Mouse (Mus musculus): ENCODE results near the gene Ebpl. TPM values are rescaled to one million over a fixed set of nuclear protein-coding genes. Genes with fewer than 3 reads are reported as not detected.

The Ebpl gene
- polyA plus RNA-seq (2014; fragmentation: Nextera tagmentation; extraction: Ambion mirVana), result 8.5 and 9.2 TPM in 2 replicates

DNA sequence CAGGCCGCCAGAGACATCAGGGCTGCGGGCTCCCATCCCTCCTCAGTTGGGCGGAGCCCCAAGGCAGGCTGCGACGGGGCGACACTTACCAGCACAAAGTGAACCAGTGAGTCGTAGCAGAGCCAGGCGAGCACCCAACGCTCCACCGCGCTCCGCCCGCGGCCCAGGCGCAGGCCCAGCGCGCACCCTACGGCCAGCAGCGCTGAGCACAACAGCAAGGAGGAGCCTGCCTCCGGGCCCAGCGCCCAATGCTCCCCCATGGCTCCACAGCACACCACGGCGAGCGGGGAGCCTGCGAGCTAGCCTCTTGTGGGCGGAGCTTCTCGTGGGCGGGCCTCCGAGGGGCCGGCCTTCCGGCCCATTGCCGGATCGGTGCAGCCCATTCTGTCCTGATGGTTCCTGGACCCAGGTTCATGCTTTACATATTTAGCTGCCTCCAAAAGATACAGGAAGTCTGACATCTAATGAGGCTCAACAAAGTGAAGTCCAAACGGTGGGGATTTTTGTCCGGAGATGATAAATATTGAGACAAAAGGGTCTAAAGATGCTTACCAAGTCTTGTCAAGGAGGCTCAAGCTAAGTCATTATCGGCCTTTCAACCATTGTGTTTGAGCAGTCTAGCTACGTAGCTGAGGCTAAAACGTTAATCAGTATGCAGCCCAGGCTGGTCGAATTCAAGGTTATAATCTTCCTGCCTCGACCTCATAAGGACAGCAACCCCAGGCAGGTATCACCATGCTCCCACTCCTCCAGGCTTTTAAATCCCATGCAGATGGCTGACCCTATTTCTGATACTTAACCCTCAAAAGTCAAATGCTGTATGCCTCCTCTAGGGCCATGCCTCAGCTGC lies at the start of gene Ebpl:
Gene Ebpl (minus strand): TSS at position 309 of the 850 bp plus-strand sequence.
- DNase-seq (ENCODE audit: low spot score) (peak; percentile 90), ATAC-seq (ENCODE audit: insufficient read depth, low FRiP score, low TSS enrichment) (peak; percentile 92)
- Histone ChIP-seq H3K9me3 (ENCODE audit: control insufficient read depth, low read length) (no peaks in the 10 kb centered on the region), H3K9ac (ENCODE audit: low read length) (peak within 1 kb of the TSS; percentile 82), H3K4me3 (ENCODE audit: low read depth, low read length) (peak within 1 kb of the TSS; percentile 60), H3K27ac (ENCODE audit: low read depth, low read length) (peak within 1 kb of the TSS; percentile 68; the same call in 1 of the 2 replicates), H3K4me1 (ENCODE audit: control insufficient read depth, insufficient read depth, low read length) (no peaks in the 10 kb centered on the region), H3K36me3 (ENCODE audit: control insufficient read depth, insufficient read depth, low read length) (no peaks in the 10 kb centered on the region; the same call in 1 of the 2 replicates), H3K4me2 (ENCODE audit: low read depth) (peak within 1 kb of the TSS; percentile 62), H3K27me3 (ENCODE audit: control insufficient read depth, insufficient read depth, low read length) (no peaks in the 10 kb centered on the region)
- WGBS, result 1% methylated on average over 40 of the region's 40 CpGs

DNA sequence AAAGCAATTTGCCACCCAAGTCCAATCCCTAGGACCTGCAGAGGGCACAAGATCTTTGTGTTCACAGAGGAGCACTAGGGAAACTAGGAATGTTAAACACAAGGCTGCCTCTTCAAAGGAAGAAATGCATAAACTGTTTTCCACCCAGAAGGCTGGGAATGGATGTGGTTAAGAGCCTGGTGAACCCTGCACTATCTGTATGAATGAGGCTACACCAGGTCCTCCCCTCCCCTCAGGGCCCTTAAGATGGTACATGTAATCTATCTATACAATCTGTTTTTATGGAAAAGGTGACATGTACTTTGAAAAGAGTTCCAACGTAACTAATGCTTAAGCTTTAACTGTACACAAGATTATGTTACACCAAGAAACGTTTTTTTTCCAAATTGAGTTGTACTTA lies 49.8 kb upstream of the Ebpl start:
- DNase-seq (ENCODE audit: low spot score) (no peak), ATAC-seq (ENCODE audit: insufficient read depth, low FRiP score, low TSS enrichment) (no peak)
- no peak overlapping the region for H3K27ac ChIP-seq (ENCODE audit: low read depth, low read length)
- peaks cover 3% of the 10 kb centered on the region; the same call in 1 of the 2 replicates for H3K4me1 ChIP-seq (ENCODE audit: control insufficient read depth, insufficient read depth, low read length)
- no peaks in the 10 kb centered on the region for H3K9me3 ChIP-seq (ENCODE audit: control insufficient read depth, low read length)
- no peaks in the 10 kb centered on the region for H3K36me3 ChIP-seq (ENCODE audit: control insufficient read depth, insufficient read depth, low read length)
- no peak overlapping the region for H3K9ac ChIP-seq (ENCODE audit: low read length)
- no peak overlapping the region for H3K4me3 ChIP-seq (ENCODE audit: low read depth, low read length)
- H3K27me3 ChIP-seq (ENCODE audit: control insufficient read depth, insufficient read depth, low read length), result no peaks in the 10 kb centered on the region
- 80% methylated on average over 2 of the region's 2 CpGs for WGBS
- H3K4me2 ChIP-seq (ENCODE audit: low read depth), result no peak overlapping the region

DNA sequence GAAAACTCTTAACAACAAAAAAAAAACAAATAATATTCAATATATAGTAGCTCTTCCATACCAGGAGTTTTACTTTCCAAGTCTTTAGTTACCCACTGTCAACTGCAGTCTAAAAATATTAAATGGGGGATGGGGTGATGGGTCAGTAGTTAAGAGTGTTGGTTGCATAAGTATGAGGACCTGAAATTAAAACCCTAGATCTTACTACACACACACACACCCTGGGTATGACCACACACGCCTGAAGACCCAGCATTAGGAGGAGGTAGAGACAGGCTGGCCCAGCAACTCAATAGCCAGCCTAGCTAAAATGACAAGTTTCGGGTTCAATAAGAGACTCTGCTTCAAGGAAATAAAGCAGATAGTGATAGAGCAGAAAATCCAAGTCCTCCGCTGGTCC lies 46.8 kb upstream of the Ebpl start:
- H3K4me3 ChIP-seq (ENCODE audit: low read depth, low read length), result no peak overlapping the region
- H3K9me3 ChIP-seq (ENCODE audit: control insufficient read depth, low read length), result no peaks in the 10 kb centered on the region
- no peaks in the 10 kb centered on the region for H3K27me3 ChIP-seq (ENCODE audit: control insufficient read depth, insufficient read depth, low read length)
- H3K27ac ChIP-seq (ENCODE audit: low read depth, low read length), result no peak overlapping the region
- no peak overlapping the region for H3K9ac ChIP-seq (ENCODE audit: low read length)
- H3K4me1 ChIP-seq (ENCODE audit: control insufficient read depth, insufficient read depth, low read length), result no peaks in the 10 kb centered on the region
- H3K36me3 ChIP-seq (ENCODE audit: control insufficient read depth, insufficient read depth, low read length), result no peaks in the 10 kb centered on the region
- ATAC-seq (ENCODE audit: insufficient read depth, low FRiP score, low TSS enrichment), result no peak
- no peak for DNase-seq (ENCODE audit: low spot score)
- whole genome bisulfite sequencing, result 91% methylated on average over 3 of the region's 3 CpGs
- no peak overlapping the region for H3K4me2 ChIP-seq (ENCODE audit: low read depth)

DNA sequence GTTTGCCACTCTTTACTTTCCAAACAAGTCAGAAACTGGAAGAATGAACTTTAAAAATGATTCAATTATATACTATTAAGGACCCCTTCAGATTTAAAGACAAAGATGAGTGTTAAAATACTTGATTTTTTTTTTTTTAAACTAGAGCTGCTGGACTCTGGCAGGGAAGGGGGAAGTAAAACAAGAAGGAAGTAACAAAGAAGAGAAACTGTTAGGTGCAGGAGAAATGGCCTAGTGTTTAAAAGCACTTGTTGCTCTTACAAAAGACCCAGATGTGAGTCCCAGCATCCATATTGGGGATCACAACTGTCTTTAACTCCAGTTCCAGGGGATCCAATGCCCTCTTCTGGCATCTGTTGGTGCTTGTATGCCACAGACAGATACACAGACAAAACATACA lies 45.5 kb upstream of the Ebpl start:
- no peaks in the 10 kb centered on the region for H3K27me3 ChIP-seq (ENCODE audit: control insufficient read depth, insufficient read depth, low read length)
- no peaks in the 10 kb centered on the region for H3K9me3 ChIP-seq (ENCODE audit: control insufficient read depth, low read length)
- no peak overlapping the region for H3K9ac ChIP-seq (ENCODE audit: low read length)
- ATAC-seq (ENCODE audit: insufficient read depth, low FRiP score, low TSS enrichment) (no peak), DNase-seq (ENCODE audit: low spot score) (no peak)
- H3K4me2 ChIP-seq (ENCODE audit: low read depth), result no peak overlapping the region
- H3K27ac ChIP-seq (ENCODE audit: low read depth, low read length), result no peak overlapping the region
- no peaks in the 10 kb centered on the region for H3K4me1 ChIP-seq (ENCODE audit: control insufficient read depth, insufficient read depth, low read length)
- H3K36me3 ChIP-seq (ENCODE audit: control insufficient read depth, insufficient read depth, low read length), result no peaks in the 10 kb centered on the region
- H3K4me3 ChIP-seq (ENCODE audit: low read depth, low read length), result no peak overlapping the region

DNA sequence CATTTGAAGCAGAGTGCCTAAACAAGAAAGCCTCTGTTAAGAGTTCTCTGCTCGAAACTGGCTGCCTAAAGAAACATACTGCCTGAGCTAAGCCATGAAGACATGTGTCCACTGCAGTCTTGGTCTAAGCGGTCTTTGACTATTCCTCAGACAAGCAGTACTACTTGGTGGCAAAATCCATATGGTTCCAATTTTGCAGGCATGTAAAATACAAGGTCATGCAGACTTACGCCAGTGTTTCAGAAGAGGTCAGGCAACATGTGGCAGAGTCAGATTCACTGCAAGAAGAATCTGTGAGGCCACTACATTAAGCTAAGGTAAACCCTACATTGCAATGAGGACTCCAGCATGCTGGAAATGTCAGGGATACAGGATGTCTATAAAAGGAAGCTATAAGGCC lies 44.7 kb upstream of the Ebpl start:
- WGBS, result 69% methylated on average over 3 of the region's 3 CpGs
- no peaks in the 10 kb centered on the region for H3K36me3 ChIP-seq (ENCODE audit: control insufficient read depth, insufficient read depth, low read length)
- no peak for ATAC-seq (ENCODE audit: insufficient read depth, low FRiP score, low TSS enrichment)
- no peaks in the 10 kb centered on the region for H3K4me1 ChIP-seq (ENCODE audit: control insufficient read depth, insufficient read depth, low read length)
- no peak overlapping the region for H3K27ac ChIP-seq (ENCODE audit: low read depth, low read length)
- H3K27me3 ChIP-seq (ENCODE audit: control insufficient read depth, insufficient read depth, low read length), result no peaks in the 10 kb centered on the region
- no peak for DNase-seq (ENCODE audit: low spot score)
- no peak overlapping the region for H3K9ac ChIP-seq (ENCODE audit: low read length)
- H3K4me2 ChIP-seq (ENCODE audit: low read depth), result no peak overlapping the region
- no peaks in the 10 kb centered on the region for H3K9me3 ChIP-seq (ENCODE audit: control insufficient read depth, low read length)
- no peak overlapping the region for H3K4me3 ChIP-seq (ENCODE audit: low read depth, low read length)

DNA sequence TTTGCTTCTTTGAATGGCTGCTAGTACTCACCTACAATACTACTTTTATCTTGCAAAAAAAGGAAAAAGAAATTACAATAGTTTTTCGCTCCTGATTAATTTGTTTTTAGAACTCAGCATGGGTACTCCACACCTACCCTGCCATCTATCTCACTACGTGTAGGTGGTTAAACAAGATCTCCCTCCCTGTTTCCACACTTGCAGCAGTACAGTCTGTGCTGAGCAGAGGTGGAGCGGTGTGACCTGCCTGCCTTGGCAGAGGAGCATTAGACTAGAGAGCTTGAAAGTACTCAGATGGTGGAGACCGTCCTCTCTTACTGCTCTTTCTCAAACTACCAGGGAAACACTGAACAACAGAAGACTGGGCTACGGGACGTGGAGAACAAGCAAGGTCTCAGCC lies 34.5 kb upstream of the Ebpl start:
- no peak for ATAC-seq (ENCODE audit: insufficient read depth, low FRiP score, low TSS enrichment)

DNA sequence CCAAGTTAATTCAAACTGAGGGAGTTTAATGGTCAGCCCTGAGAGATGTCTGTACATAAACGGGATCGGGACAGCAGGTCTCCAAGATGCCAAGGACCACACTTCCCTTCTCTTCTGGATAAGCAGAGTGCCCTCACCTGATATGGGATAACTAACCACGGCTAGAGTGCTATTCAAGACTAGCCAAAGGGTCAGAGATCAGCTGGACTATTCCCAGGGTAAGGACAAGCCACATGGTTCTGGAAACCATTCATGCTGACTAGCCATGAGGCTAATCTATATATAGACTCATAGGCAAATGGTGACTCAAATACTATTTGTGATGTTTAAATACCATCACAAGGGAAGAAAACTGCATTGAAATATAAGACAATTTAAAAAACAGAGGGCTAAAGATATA lies 30.3 kb upstream of the Ebpl start:
- no peaks in the 10 kb centered on the region for H3K27me3 ChIP-seq (ENCODE audit: control insufficient read depth, insufficient read depth, low read length)
- 89% methylated on average over 3 of the region's 3 CpGs for WGBS
- no peak overlapping the region for H3K4me2 ChIP-seq (ENCODE audit: low read depth)
- H3K9me3 ChIP-seq (ENCODE audit: control insufficient read depth, low read length), result no peaks in the 10 kb centered on the region
- H3K36me3 ChIP-seq (ENCODE audit: control insufficient read depth, insufficient read depth, low read length), result no peaks in the 10 kb centered on the region
- ATAC-seq (ENCODE audit: insufficient read depth, low FRiP score, low TSS enrichment) (no peak), DNase-seq (ENCODE audit: low spot score) (no peak)
- H3K4me3 ChIP-seq (ENCODE audit: low read depth, low read length), result no peak overlapping the region
- no peak overlapping the region for H3K27ac ChIP-seq (ENCODE audit: low read depth, low read length)
- no peak overlapping the region for H3K9ac ChIP-seq (ENCODE audit: low read length)
- no peaks in the 10 kb centered on the region for H3K4me1 ChIP-seq (ENCODE audit: control insufficient read depth, insufficient read depth, low read length)

More for the DNA sequence above, 34.5 kb upstream of the Ebpl start:
- Histone ChIP-seq H3K9ac (ENCODE audit: low read length) (no peak overlapping the region), H3K4me1 (ENCODE audit: control insufficient read depth, insufficient read depth, low read length) (no peaks in the 10 kb centered on the region), H3K27ac (ENCODE audit: low read depth, low read length) (no peak overlapping the region), H3K4me2 (ENCODE audit: low read depth) (no peak overlapping the region), H3K36me3 (ENCODE audit: control insufficient read depth, insufficient read depth, low read length) (no peaks in the 10 kb centered on the region), H3K4me3 (ENCODE audit: low read depth, low read length) (no peak overlapping the region), H3K27me3 (ENCODE audit: control insufficient read depth, insufficient read depth, low read length) (no peaks in the 10 kb centered on the region), H3K9me3 (ENCODE audit: control insufficient read depth, low read length) (no peaks in the 10 kb centered on the region)
- no peak for DNase-seq (ENCODE audit: low spot score)
- 90% methylated on average over 6 of the region's 6 CpGs for WGBS

DNA sequence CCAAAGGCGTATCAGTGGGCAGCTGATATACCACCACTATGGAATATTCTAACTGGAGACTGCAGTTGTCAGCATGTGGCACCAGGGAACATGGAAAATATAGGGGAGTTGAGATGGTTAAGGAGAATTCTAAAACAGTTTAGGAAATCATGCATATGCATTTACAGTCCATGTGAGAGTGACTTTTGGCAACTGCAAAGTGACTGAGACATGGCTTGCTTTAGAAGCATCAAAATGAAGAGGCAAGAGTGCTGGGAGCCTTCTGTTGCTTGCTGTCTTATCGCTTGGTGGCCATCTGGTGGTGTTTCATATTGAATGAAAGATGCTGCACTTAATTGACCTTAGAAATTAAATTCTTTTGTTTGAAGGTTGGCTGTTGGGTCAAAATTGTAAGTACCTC lies 7.1 kb upstream of the Ebpl start:
- peaks cover 4% of the 10 kb centered on the region for H3K36me3 ChIP-seq (ENCODE audit: control insufficient read depth, insufficient read depth, low read length)
- no peaks in the 10 kb centered on the region for H3K9me3 ChIP-seq (ENCODE audit: control insufficient read depth, low read length)

DNA sequence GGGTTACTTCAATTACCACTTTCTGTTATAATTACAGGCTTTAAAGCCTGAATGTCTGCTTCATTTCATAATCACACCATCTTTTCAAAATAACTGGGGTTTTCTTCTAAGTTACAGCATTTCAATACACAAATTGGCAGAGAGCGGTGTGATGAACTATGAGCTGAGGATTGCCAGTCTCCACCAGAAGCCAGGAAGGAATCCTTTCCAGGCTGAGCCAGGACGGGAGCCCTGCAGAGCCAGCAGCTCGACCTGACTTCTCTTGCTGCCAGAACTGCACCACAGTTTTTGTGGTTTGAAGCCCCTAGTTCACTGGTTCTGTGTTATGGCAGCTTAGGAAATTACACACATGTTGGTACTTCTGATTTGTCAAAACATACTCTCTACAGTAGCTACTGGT lies 4.4 kb upstream of the Ebpl start:
- Histone ChIP-seq H3K27ac (ENCODE audit: low read depth, low read length) (no peak overlapping the region), H3K36me3 (ENCODE audit: control insufficient read depth, insufficient read depth, low read length) (peaks cover 4% of the 10 kb centered on the region), H3K4me1 (ENCODE audit: control insufficient read depth, insufficient read depth, low read length) (no peaks in the 10 kb centered on the region), H3K9me3 (ENCODE audit: control insufficient read depth, low read length) (no peaks in the 10 kb centered on the region), H3K4me3 (ENCODE audit: low read depth, low read length) (no peak overlapping the region), H3K9ac (ENCODE audit: low read length) (no peak overlapping the region), H3K27me3 (ENCODE audit: control insufficient read depth, insufficient read depth, low read length) (no peaks in the 10 kb centered on the region), H3K4me2 (ENCODE audit: low read depth) (no peak overlapping the region)
- DNase-seq (ENCODE audit: low spot score), result no peak
- 85% methylated on average over 3 of the region's 3 CpGs for WGBS
- no peak for ATAC-seq (ENCODE audit: insufficient read depth, low FRiP score, low TSS enrichment)

More for the DNA sequence above, 7.1 kb upstream of the Ebpl start:
- no peak overlapping the region for H3K27ac ChIP-seq (ENCODE audit: low read depth, low read length)
- no peaks in the 10 kb centered on the region for H3K27me3 ChIP-seq (ENCODE audit: control insufficient read depth, insufficient read depth, low read length)
- ATAC-seq (ENCODE audit: insufficient read depth, low FRiP score, low TSS enrichment) (no peak), DNase-seq (ENCODE audit: low spot score) (no peak)
- no peak overlapping the region for H3K4me2 ChIP-seq (ENCODE audit: low read depth)
- H3K4me1 ChIP-seq (ENCODE audit: control insufficient read depth, insufficient read depth, low read length), result no peaks in the 10 kb centered on the region
- H3K9ac ChIP-seq (ENCODE audit: low read length), result no peak overlapping the region
- no peak overlapping the region for H3K4me3 ChIP-seq (ENCODE audit: low read depth, low read length)
- 85% methylated on average over 2 of the region's 2 CpGs for WGBS

All from neural tube, embryonic 11.5 days (tissue).